Mouse (Mus musculus) stomach, embryonic 15.5 days (tissue): ENCODE data around the gene Scn7a. TPM values are rescaled to one million over a fixed set of nuclear protein-coding genes. Genes with fewer than 3 reads are reported as not detected.
A peak's percentile ranks its signal among the peaks of the same experiment; 100 is the strongest.

Experiments used
- ATAC-seq: fragments of 200-750 bp; cut with Nextera tagmentation; 2 replicates; pipeline ENCODE4 v1.8.0; 2017; ENCODE audit warnings: low read depth, moderate number of reproducible peaks, moderate TSS enrichment; ENCODE audit not compliant: insufficient read depth, low FRiP score
- H3K27ac ChIP-seq: fragments of 300-500 bp; sonication (generic); 2 replicates; pipeline ENCODE4 v1.5.1; 2015; ENCODE audit warnings: mild to moderate bottlenecking, inconsistent platforms
- H3K27me3 ChIP-seq: fragments of 300-500 bp; sonication (generic); replicated peaks from 2 replicates; pipeline ENCODE4 v1.6.1; 2015; ENCODE audit warnings: inconsistent platforms
- H3K36me3 ChIP-seq: fragments of 300-500 bp; sonication (generic); 2 replicates; pipeline ENCODE4 v1.6.1; 2015; ENCODE audit warnings: inconsistent platforms
- H3K4me1 ChIP-seq: fragments of 300-500 bp; sonication (generic); 2 replicates; pipeline ENCODE4 v1.6.1; 2015; ENCODE audit warnings: inconsistent platforms
- H3K4me2 ChIP-seq: fragments of 300-500 bp; sonication (generic); 2 replicates; pipeline ENCODE4 v1.6.1; 2015; ENCODE audit warnings: mild to moderate bottlenecking, inconsistent platforms
- H3K4me3 ChIP-seq: fragments of 300-500 bp; sonication (generic); replicated peaks from 2 replicates; pipeline ENCODE4 v1.5.1; 2015; ENCODE audit warnings: inconsistent platforms
- H3K9ac ChIP-seq: fragments of 300-500 bp; sonication (generic); 2 replicates; pipeline ENCODE4 v1.6.1; 2015; ENCODE audit warnings: inconsistent platforms
- H3K9me3 ChIP-seq: fragments of 300-500 bp; sonication (generic); 2 replicates; pipeline ENCODE4 v1.6.1; 2016; ENCODE audit warnings: inconsistent platforms
- WGBS: fragments of 180-500 bp; shearing (Covaris S2); methylation state at CpG from one replicate; pipeline ENCODE4 v1.1.7; 2015; 5-methylcytosine and 5-hydroxymethylcytosine counted together
- polyA plus RNA-seq: library from polyadenylated mRNA; unstranded; fragments of >200 nt; fragmentation: Nextera tagmentation; extraction: Ambion mirVana; gene quantifications from 2 replicates; pipeline ENCODE4 v1.2.1, GENCODE M21; 2015

Scn7a gene
- polyA plus RNA-seq = 0.31 and 0.36 TPM in 2 replicates

GRCm38 (mm10) chr2:66784765-66785164 lies at the start of gene Scn7a:
Gene Scn7a, minus strand, starts transcription at chr2:66784914.
- WGBS = 24% methylated on average over 6 of the region's 6 CpGs
- peak; percentile 35; the same call in 1 of the 2 replicates for ATAC-seq
- H3K9ac ChIP-seq = no peak within 1 kb of the TSS
- H3K4me3 ChIP-seq = no peak within 1 kb of the TSS
- H3K4me1 ChIP-seq = no peaks in the 10 kb centered on the region
- no peaks in the 10 kb centered on the region for H3K9me3 ChIP-seq
- H3K27ac ChIP-seq = no peak within 1 kb of the TSS
- H3K36me3 ChIP-seq = no peaks in the 10 kb centered on the region
- H3K27me3 ChIP-seq = no peaks in the 10 kb centered on the region
- peak within 1 kb of the TSS; percentile 33 for H3K4me2 ChIP-seq

- ATAC-seq = no peak
- H3K36me3 ChIP-seq = no peaks in the 10 kb centered on the region
- no peaks in the 10 kb centered on the region for H3K27me3 ChIP-seq
- no peak overlapping the region for H3K9ac ChIP-seq
- no peaks in the 10 kb centered on the region for H3K9me3 ChIP-seq
- H3K4me2 ChIP-seq = no peak overlapping the region
- no peak overlapping the region for H3K27ac ChIP-seq
- H3K4me1 ChIP-seq = no peaks in the 10 kb centered on the region
- H3K4me3 ChIP-seq = no peak overlapping the region
- 72% methylated on average over 1 of the region's 1 CpGs for WGBS
Measured at GRCm38 (mm10) chr2:66827729-66828128, 43.0 kb upstream of the Scn7a start.

GRCm38 (mm10) chr2:66819862-66820559 lies 35.3 kb upstream of the Scn7a start:
- no peak overlapping the region for H3K9ac ChIP-seq

GRCm38 (mm10) chr2:66799676-66800249 lies 15.0 kb upstream of the Scn7a start:
- H3K4me3 ChIP-seq = no peak overlapping the region
- H3K9me3 ChIP-seq = no peaks in the 10 kb centered on the region
- no peak overlapping the region for H3K4me2 ChIP-seq
- H3K9ac ChIP-seq = no peak overlapping the region
- H3K36me3 ChIP-seq = no peaks in the 10 kb centered on the region
- no peak for ATAC-seq
- H3K4me1 ChIP-seq = no peaks in the 10 kb centered on the region
- H3K27me3 ChIP-seq = no peaks in the 10 kb centered on the region
- no peak overlapping the region for H3K27ac ChIP-seq
- 42% methylated on average over 4 of the region's 4 CpGs for WGBS

More at GRCm38 (mm10) chr2:66819862-66820559, 35.3 kb upstream of the Scn7a start:
- Histone ChIP-seq H3K9me3 (no peaks in the 10 kb centered on the region), H3K4me1 (no peaks in the 10 kb centered on the region), H3K27ac (no peak overlapping the region), H3K27me3 (no peaks in the 10 kb centered on the region), H3K4me3 (no peak overlapping the region), H3K4me2 (no peak overlapping the region), H3K36me3 (no peaks in the 10 kb centered on the region)
- WGBS = 36% methylated on average over 7 of the region's 7 CpGs
- no peak for ATAC-seq

- WGBS = 70% methylated on average over 1 of the region's 1 CpGs
- Histone ChIP-seq H3K4me1 (no peaks in the 10 kb centered on the region), H3K4me3 (no peak overlapping the region), H3K4me2 (no peak overlapping the region), H3K27ac (no peak overlapping the region), H3K27me3 (no peaks in the 10 kb centered on the region), H3K36me3 (no peaks in the 10 kb centered on the region), H3K9ac (no peak overlapping the region), H3K9me3 (no peaks in the 10 kb centered on the region)
- no peak for ATAC-seq
Measured at GRCm38 (mm10) chr2:66797493-66797892, 12.8 kb upstream of the Scn7a start.

GRCm38 (mm10) chr2:66791629-66792028 lies 6.9 kb upstream of the Scn7a start:
- no peak for ATAC-seq
- no peak overlapping the region for H3K4me3 ChIP-seq
- H3K36me3 ChIP-seq = no peaks in the 10 kb centered on the region
- 75% methylated on average over 1 of the region's 1 CpGs for WGBS
- H3K4me2 ChIP-seq = no peak overlapping the region
- no peaks in the 10 kb centered on the region for H3K27me3 ChIP-seq
- no peak overlapping the region for H3K27ac ChIP-seq
- no peak overlapping the region for H3K9ac ChIP-seq
- H3K9me3 ChIP-seq = no peaks in the 10 kb centered on the region
- no peaks in the 10 kb centered on the region for H3K4me1 ChIP-seq

GRCm38 (mm10) chr2:66780884-66781283 lies 3.8 kb downstream of the Scn7a start:
- Histone ChIP-seq H3K4me2 (no peak overlapping the region), H3K9me3 (no peaks in the 10 kb centered on the region), H3K9ac (no peak overlapping the region), H3K27me3 (no peaks in the 10 kb centered on the region), H3K4me3 (no peak overlapping the region), H3K4me1 (no peaks in the 10 kb centered on the region), H3K36me3 (no peaks in the 10 kb centered on the region), H3K27ac (no peak overlapping the region)
- no peak for ATAC-seq
- 62% methylated on average over 2 of the region's 2 CpGs for WGBS

- ATAC-seq = no peak
- H3K9me3 ChIP-seq = no peaks in the 10 kb centered on the region
- no peaks in the 10 kb centered on the region for H3K27me3 ChIP-seq
- no peaks in the 10 kb centered on the region for H3K4me1 ChIP-seq
- no peak overlapping the region for H3K27ac ChIP-seq
- H3K36me3 ChIP-seq = no peaks in the 10 kb centered on the region
- H3K9ac ChIP-seq = no peak overlapping the region
- no peak overlapping the region for H3K4me3 ChIP-seq
- 64% methylated on average over 2 of the region's 2 CpGs for WGBS
- no peak overlapping the region for H3K4me2 ChIP-seq
Measured at GRCm38 (mm10) chr2:66767980-66768379, 16.7 kb downstream of the Scn7a start.

GRCm38 (mm10) chr2:66765170-66765569 lies 19.5 kb downstream of the Scn7a start:
- Histone ChIP-seq H3K9me3 (no peaks in the 10 kb centered on the region), H3K9ac (no peak overlapping the region), H3K27ac (no peak overlapping the region), H3K4me3 (no peak overlapping the region), H3K4me1 (no peaks in the 10 kb centered on the region), H3K4me2 (no peak overlapping the region), H3K36me3 (no peaks in the 10 kb centered on the region), H3K27me3 (no peaks in the 10 kb centered on the region)
- ATAC-seq = no peak
- WGBS = 19% methylated on average over 1 of the region's 1 CpGs

- Histone ChIP-seq H3K4me2 (no peak overlapping the region), H3K9ac (no peak overlapping the region), H3K9me3 (no peaks in the 10 kb centered on the region), H3K4me1 (no peaks in the 10 kb centered on the region), H3K36me3 (no peaks in the 10 kb centered on the region), H3K27me3 (no peaks in the 10 kb centered on the region), H3K27ac (no peak overlapping the region), H3K4me3 (no peak overlapping the region)
- ATAC-seq = no peak
Measured at GRCm38 (mm10) chr2:66762905-66763304, 21.8 kb downstream of the Scn7a start.

GRCm38 (mm10) chr2:66728002-66728401 lies 56.7 kb downstream of the Scn7a start:
- H3K4me2 ChIP-seq = no peak overlapping the region
- WGBS = 87% methylated on average over 3 of the region's 3 CpGs

GRCm38 (mm10) chr2:66727585-66727974 lies 57.1 kb downstream of the Scn7a start:
- H3K36me3 ChIP-seq = no peaks in the 10 kb centered on the region
- no peaks in the 10 kb centered on the region for H3K9me3 ChIP-seq
- H3K9ac ChIP-seq = no peak overlapping the region
- H3K27ac ChIP-seq = no peak overlapping the region
- H3K27me3 ChIP-seq = no peaks in the 10 kb centered on the region
- H3K4me2 ChIP-seq = no peak overlapping the region
- H3K4me1 ChIP-seq = no peaks in the 10 kb centered on the region
- ATAC-seq = no peak
- H3K4me3 ChIP-seq = no peak overlapping the region

More at GRCm38 (mm10) chr2:66728002-66728401, 56.7 kb downstream of the Scn7a start:
- no peaks in the 10 kb centered on the region for H3K36me3 ChIP-seq
- ATAC-seq = no peak
- H3K27ac ChIP-seq = no peak overlapping the region
- H3K9me3 ChIP-seq = no peaks in the 10 kb centered on the region
- no peaks in the 10 kb centered on the region for H3K4me1 ChIP-seq
- no peaks in the 10 kb centered on the region for H3K27me3 ChIP-seq
- H3K4me3 ChIP-seq = no peak overlapping the region
- no peak overlapping the region for H3K9ac ChIP-seq
